Mouse (Mus musculus): ENCODE measurements at regions not wholly inside any gene's neighbourhood (a gene's known extent, or its start where the extent isn't known, plus 50 kb on each side); places are given as distances from the start of the nearest gene placed in this dataset.

DNA sequence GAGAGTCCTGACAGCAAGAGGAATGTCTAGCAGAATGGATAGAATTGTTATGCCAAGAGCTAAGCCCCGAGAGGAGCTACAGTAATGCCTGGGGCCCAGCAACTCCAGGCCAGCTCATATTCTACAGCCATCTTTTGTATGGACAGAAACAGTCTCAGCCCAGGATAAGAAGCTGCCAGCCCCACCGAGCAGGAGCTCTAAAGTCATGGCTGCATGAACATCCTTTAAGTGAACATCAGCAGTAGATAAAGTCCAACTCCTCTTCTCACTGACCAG, 141.6 kb upstream of the Snx19 start:
- Histone ChIP-seq H3K4me1 (ENCODE audit: control insufficient read depth in 2 of 2, insufficient read depth in 2 of 2, low read length in 2 of 2) (peaks cover 0 to 9% of the 10 kb centered on the region in 2 experiments; a peak in 3 of 4 replicates), H3K4me3 (ENCODE audit: control insufficient read depth in 1 of 2, insufficient read depth in 1 of 2, low read depth in 1 of 2, low read length in 2 of 2) (no peak overlapping the region), H3K4me2 (ENCODE audit: low read length) (no peak overlapping the region), H3K27ac (replicated peaks in 1 of 2; ENCODE audit: control insufficient read depth in 1 of 2, insufficient read depth in 1 of 2, low read depth in 2 of 2, low read length in 2 of 2) (no peak overlapping the region), H3K27me3 (ENCODE audit: control insufficient read depth, insufficient read depth, low read length) (no peaks in the 10 kb centered on the region), H3K36me3 (ENCODE audit: control insufficient read depth, insufficient read depth, low read length) (no peaks in the 10 kb centered on the region), H3K9ac (ENCODE audit: low read length) (no peak overlapping the region), H3K9me3 (ENCODE audit: control insufficient read depth, low read length) (no peaks in the 10 kb centered on the region)
- no peak for ATAC-seq (ENCODE audit: insufficient number of reproducible peaks, insufficient read depth, low FRiP score, low read depth)
- WGBS: 68% methylated on average over 2 of the region's 2 CpGs

DNA sequence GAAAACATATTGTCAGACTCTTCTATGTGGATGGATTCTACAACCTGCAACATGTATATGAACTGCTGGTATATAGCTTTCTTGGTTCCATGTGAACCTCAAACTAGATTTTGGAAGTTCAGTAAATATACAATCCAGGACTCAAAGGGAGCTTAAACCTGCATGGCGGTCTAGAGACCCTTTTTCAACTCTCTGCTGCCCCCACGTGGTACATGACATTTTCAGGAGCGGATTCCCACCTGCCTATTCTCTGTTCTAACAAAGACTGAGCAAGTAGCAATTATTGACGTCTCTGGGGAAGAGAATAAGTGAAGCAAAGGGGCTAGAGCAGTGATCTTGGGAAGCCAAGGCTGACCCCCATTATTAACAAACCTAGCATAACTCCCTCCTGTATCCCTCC, 127.1 kb upstream of the Snx19 start:
- no peaks in the 10 kb centered on the region for H3K27me3 ChIP-seq (ENCODE audit: control insufficient read depth, insufficient read depth, low read length)
- no peak overlapping the region for H3K4me3 ChIP-seq (ENCODE audit: control insufficient read depth in 1 of 2, insufficient read depth in 1 of 2, low read depth in 1 of 2, low read length in 2 of 2)
- H3K4me2 ChIP-seq (ENCODE audit: low read length): no peak overlapping the region
- H3K9ac ChIP-seq (ENCODE audit: low read length): no peak overlapping the region
- H3K27ac ChIP-seq (replicated peaks in 1 of 2; ENCODE audit: control insufficient read depth in 1 of 2, insufficient read depth in 1 of 2, low read depth in 2 of 2, low read length in 2 of 2): no peak overlapping the region
- ATAC-seq (ENCODE audit: insufficient number of reproducible peaks, insufficient read depth, low FRiP score, low read depth): no peak
- H3K4me1 ChIP-seq (ENCODE audit: control insufficient read depth in 2 of 2, insufficient read depth in 2 of 2, low read length in 2 of 2): no peaks in the 10 kb centered on the region
- 18% methylated on average over 4 of the region's 4 CpGs for WGBS
- H3K9me3 ChIP-seq (ENCODE audit: control insufficient read depth, low read length): no peaks in the 10 kb centered on the region
- H3K36me3 ChIP-seq (ENCODE audit: control insufficient read depth, insufficient read depth, low read length): no peaks in the 10 kb centered on the region

DNA sequence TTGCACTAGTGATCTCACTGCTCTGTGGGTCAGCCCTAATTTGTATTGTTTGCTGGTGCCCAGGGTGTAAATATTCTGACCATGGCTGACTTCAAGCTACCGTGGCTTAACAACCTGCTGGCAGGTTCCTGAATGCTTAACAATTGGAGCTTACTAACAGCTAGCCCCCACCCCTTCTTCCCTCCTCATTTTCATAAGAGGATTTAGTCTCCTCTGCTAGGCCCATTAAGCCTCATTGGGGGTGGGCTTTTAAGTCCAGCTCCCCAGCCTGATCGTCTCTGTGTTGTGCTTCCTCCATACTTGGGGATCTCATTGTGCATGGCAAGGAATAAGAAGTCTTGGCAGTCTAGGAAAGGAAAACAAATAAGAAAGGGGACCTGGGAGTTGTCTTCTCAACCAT, 118.6 kb upstream of the Snx19 start:
- no peak overlapping the region for H3K9ac ChIP-seq (ENCODE audit: low read length)
- no peaks in the 10 kb centered on the region for H3K36me3 ChIP-seq (ENCODE audit: control insufficient read depth, insufficient read depth, low read length)
- no peak for ATAC-seq (ENCODE audit: insufficient number of reproducible peaks, insufficient read depth, low FRiP score, low read depth)
- no peaks in the 10 kb centered on the region for H3K9me3 ChIP-seq (ENCODE audit: control insufficient read depth, low read length)
- no peaks in the 10 kb centered on the region for H3K27me3 ChIP-seq (ENCODE audit: control insufficient read depth, insufficient read depth, low read length)
- no peaks in the 10 kb centered on the region for H3K4me1 ChIP-seq (ENCODE audit: control insufficient read depth in 2 of 2, insufficient read depth in 2 of 2, low read length in 2 of 2)
- no peak overlapping the region for H3K4me3 ChIP-seq (ENCODE audit: control insufficient read depth in 1 of 2, insufficient read depth in 1 of 2, low read depth in 1 of 2, low read length in 2 of 2)
- H3K4me2 ChIP-seq (ENCODE audit: low read length): no peak overlapping the region
- no peak overlapping the region for H3K27ac ChIP-seq (replicated peaks in 1 of 2; ENCODE audit: control insufficient read depth in 1 of 2, insufficient read depth in 1 of 2, low read depth in 2 of 2, low read length in 2 of 2)
- 22% methylated on average over 2 of the region's 2 CpGs for WGBS

DNA sequence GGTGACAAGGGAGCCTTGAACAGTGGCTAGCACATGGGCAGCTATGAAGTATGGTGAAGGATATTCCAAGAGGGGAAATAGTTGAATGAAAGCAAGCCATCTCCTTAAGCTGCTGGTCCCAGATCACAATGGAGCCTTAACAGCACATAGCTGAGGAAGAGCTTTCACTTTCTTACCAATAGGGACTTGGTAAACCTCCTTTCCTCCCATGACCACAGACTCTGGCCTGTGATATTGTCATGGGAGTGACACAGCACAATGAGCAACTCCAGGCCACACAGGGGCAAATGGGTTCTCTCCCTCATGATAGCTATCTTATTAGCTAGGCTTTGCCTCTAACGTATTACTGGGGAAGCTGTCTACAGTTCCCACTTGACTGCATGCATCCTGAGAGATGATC, 113.5 kb upstream of the Snx19 start:
- WGBS: 79% methylated on average over 1 of the region's 1 CpGs
- ATAC-seq (ENCODE audit: insufficient number of reproducible peaks, insufficient read depth, low FRiP score, low read depth): no peak
- Histone ChIP-seq H3K27me3 (ENCODE audit: control insufficient read depth, insufficient read depth, low read length) (no peaks in the 10 kb centered on the region), H3K4me3 (ENCODE audit: control insufficient read depth in 1 of 2, insufficient read depth in 1 of 2, low read depth in 1 of 2, low read length in 2 of 2) (no peak overlapping the region), H3K36me3 (ENCODE audit: control insufficient read depth, insufficient read depth, low read length) (no peaks in the 10 kb centered on the region), H3K27ac (replicated peaks in 1 of 2; ENCODE audit: control insufficient read depth in 1 of 2, insufficient read depth in 1 of 2, low read depth in 2 of 2, low read length in 2 of 2) (no peak overlapping the region), H3K9ac (ENCODE audit: low read length) (no peak overlapping the region), H3K4me1 (ENCODE audit: control insufficient read depth in 2 of 2, insufficient read depth in 2 of 2, low read length in 2 of 2) (peaks cover 2 to 12% of the 10 kb centered on the region in 2 experiments; a peak in 3 of 4 replicates), H3K4me2 (ENCODE audit: low read length) (no peak overlapping the region), H3K9me3 (ENCODE audit: control insufficient read depth, low read length) (no peaks in the 10 kb centered on the region)

DNA sequence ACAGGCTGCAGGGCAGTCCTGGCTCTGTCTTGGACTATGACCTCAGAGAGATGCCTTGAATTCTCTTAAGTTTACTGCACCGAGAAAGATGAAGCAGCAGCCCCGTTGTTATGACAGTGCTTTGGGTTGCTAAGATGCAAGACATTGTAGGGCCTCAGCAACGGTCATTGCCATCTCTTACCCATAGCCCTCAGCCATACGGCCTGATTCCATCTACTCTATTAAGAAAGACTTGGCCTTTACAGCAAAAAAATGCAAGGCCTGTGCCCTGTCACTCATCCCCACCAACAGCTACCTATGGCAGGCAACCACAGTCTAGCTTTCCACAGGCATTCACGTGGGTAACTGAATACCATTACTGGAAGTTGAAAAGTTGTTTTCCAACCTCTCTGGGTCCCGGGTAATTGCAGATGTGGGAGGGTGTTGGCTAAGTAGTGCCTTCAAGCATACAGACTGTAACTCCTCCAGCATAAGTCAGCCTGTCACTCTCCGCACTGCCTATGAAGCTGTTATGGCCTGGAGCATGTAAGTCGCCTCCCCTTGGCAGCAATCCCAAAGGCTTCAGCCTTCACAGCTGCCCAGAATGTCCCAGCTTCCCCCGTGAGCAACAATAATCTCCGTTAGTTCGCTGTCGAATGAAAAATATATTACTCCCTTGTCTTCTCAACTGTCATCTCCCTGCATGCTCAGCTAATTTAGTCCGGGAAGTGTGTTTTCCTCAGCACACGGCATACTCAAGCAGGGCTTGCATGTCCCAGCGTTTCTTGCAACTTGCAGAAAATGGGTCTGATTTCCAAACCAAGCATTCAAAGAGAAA, 112.3 kb upstream of the Snx19 start:
- no peaks in the 10 kb centered on the region for H3K36me3 ChIP-seq (ENCODE audit: control insufficient read depth, insufficient read depth, low read length)
- no peaks in the 10 kb centered on the region for H3K9me3 ChIP-seq (ENCODE audit: control insufficient read depth, low read length)
- ATAC-seq (ENCODE audit: insufficient number of reproducible peaks, insufficient read depth, low FRiP score, low read depth): peak; percentile 56; the same call in 1 of the 2 replicates
- peak overlapping the region in 1 of 2 experiments; percentile 61; a peak in 2 of 4 replicates for H3K27ac ChIP-seq (replicated peaks in 1 of 2; ENCODE audit: control insufficient read depth in 1 of 2, insufficient read depth in 1 of 2, low read depth in 2 of 2, low read length in 2 of 2)
- no peaks in the 10 kb centered on the region for H3K27me3 ChIP-seq (ENCODE audit: control insufficient read depth, insufficient read depth, low read length)
- peaks cover 2 to 12% of the 10 kb centered on the region in 2 experiments; a peak in 3 of 4 replicates for H3K4me1 ChIP-seq (ENCODE audit: control insufficient read depth in 2 of 2, insufficient read depth in 2 of 2, low read length in 2 of 2)
- H3K4me3 ChIP-seq (ENCODE audit: control insufficient read depth in 1 of 2, insufficient read depth in 1 of 2, low read depth in 1 of 2, low read length in 2 of 2): peak overlapping the region in 1 of 2 experiments; percentile 22; a peak in 2 of 4 replicates
- peak overlapping the region; percentile 25; the same call in 1 of the 2 replicates for H3K9ac ChIP-seq (ENCODE audit: low read length)
- 31% methylated on average over 15 of the region's 15 CpGs for WGBS
- H3K4me2 ChIP-seq (ENCODE audit: low read length): peak overlapping the region; percentile 63

DNA sequence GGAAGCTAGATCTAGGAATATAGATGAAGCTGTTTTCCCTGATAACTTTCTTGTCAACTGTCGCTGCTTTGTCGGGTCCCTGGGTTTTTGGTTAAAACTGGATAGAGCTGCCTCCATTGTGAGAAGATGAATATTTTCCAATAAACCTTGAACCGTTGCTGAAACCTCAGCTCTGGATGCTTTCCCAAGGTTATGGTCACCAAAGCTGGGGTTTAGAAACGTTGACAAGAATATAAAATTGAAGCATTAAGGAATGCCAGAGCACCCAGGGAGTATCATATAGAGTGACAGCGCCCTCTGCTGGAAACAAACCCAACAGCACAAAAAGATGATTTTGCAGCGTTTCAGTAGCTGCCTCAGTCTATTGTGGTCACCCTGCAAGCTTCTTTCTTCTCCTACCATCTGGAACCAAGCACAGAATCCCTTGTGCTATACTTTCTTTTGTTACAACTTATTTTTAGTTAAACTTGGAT, 111.7 kb upstream of the Snx19 start:
- H3K27ac ChIP-seq (replicated peaks in 1 of 2; ENCODE audit: control insufficient read depth in 1 of 2, insufficient read depth in 1 of 2, low read depth in 2 of 2, low read length in 2 of 2): peak overlapping the region in 1 of 2 experiments; percentile 61; a peak in 2 of 4 replicates
- no peaks in the 10 kb centered on the region for H3K9me3 ChIP-seq (ENCODE audit: control insufficient read depth, low read length)
- H3K4me2 ChIP-seq (ENCODE audit: low read length): peak overlapping the region; percentile 63
- no peaks in the 10 kb centered on the region for H3K36me3 ChIP-seq (ENCODE audit: control insufficient read depth, insufficient read depth, low read length)
- H3K9ac ChIP-seq (ENCODE audit: low read length): peak overlapping the region; percentile 25; the same call in 1 of the 2 replicates
- peak overlapping the region in 1 of 2 experiments; percentile 22; a peak in 2 of 4 replicates for H3K4me3 ChIP-seq (ENCODE audit: control insufficient read depth in 1 of 2, insufficient read depth in 1 of 2, low read depth in 1 of 2, low read length in 2 of 2)
- H3K4me1 ChIP-seq (ENCODE audit: control insufficient read depth in 2 of 2, insufficient read depth in 2 of 2, low read length in 2 of 2): peaks cover 2 to 12% of the 10 kb centered on the region in 2 experiments; a peak in 3 of 4 replicates
- no peaks in the 10 kb centered on the region for H3K27me3 ChIP-seq (ENCODE audit: control insufficient read depth, insufficient read depth, low read length)
- 45% methylated on average over 6 of the region's 6 CpGs for WGBS
- no peak for ATAC-seq (ENCODE audit: insufficient number of reproducible peaks, insufficient read depth, low FRiP score, low read depth)

DNA sequence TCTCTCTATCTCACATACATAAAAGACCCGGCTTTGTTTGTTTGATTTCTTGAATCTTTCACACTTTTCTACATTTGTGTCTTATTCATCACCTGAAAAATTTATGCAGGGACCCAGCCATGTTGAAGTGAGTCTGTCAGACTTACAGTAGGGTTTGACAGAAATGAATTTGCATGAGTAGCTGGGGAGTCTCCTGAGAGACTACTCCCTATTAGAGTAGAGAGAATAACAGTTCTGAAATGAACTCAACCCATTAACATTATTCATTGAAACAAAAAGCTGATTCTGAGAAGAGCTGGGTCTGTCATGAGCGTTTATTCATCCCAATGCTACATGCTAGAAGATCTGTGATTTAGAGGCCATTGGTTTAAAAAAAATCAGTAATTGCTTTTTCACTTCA, 82.0 kb upstream of the Snx19 start:
- no peaks in the 10 kb centered on the region for H3K4me1 ChIP-seq (ENCODE audit: control insufficient read depth in 2 of 2, insufficient read depth in 2 of 2, low read length in 2 of 2)
- no peak overlapping the region for H3K4me3 ChIP-seq (ENCODE audit: control insufficient read depth in 1 of 2, insufficient read depth in 1 of 2, low read depth in 1 of 2, low read length in 2 of 2)
- H3K4me2 ChIP-seq (ENCODE audit: low read length): no peak overlapping the region
- ATAC-seq (ENCODE audit: insufficient number of reproducible peaks, insufficient read depth, low FRiP score, low read depth): no peak
- H3K9me3 ChIP-seq (ENCODE audit: control insufficient read depth, low read length): no peaks in the 10 kb centered on the region
- H3K36me3 ChIP-seq (ENCODE audit: control insufficient read depth, insufficient read depth, low read length): no peaks in the 10 kb centered on the region
- 75% methylated on average over 2 of the region's 2 CpGs for whole genome bisulfite sequencing
- no peak overlapping the region for H3K9ac ChIP-seq (ENCODE audit: low read length)
- H3K27ac ChIP-seq (replicated peaks in 1 of 2; ENCODE audit: control insufficient read depth in 1 of 2, insufficient read depth in 1 of 2, low read depth in 2 of 2, low read length in 2 of 2): no peak overlapping the region
- H3K27me3 ChIP-seq (ENCODE audit: control insufficient read depth, insufficient read depth, low read length): no peaks in the 10 kb centered on the region

All from heart, embryonic 14.5 days (tissue).